Mouse (Mus musculus): ENCODE measurements around the gene Dcaf8.

The Dcaf8 gene

DNA sequence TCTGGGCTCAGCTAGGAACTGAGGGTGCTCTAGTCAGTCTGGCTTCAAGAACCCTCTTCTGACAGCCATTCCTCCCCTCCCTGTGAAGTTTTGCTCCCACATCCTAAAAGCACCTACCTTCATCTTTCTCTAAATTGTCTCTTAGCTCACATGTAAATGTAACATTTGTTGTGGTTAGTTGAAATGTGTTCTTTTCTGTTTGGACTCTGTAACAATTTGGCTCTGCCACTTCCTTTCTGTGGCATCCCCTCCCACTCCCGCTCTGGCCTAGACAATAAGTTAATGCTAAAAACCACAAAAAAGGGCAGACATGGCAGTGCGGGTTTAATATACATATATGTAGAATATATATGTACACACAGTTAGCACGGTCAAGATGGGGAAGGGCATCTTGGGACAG lies 49.3 kb downstream of the Dcaf8 start:
- no peak for DNase-seq (ENCODE audit: low spot score)

DNA sequence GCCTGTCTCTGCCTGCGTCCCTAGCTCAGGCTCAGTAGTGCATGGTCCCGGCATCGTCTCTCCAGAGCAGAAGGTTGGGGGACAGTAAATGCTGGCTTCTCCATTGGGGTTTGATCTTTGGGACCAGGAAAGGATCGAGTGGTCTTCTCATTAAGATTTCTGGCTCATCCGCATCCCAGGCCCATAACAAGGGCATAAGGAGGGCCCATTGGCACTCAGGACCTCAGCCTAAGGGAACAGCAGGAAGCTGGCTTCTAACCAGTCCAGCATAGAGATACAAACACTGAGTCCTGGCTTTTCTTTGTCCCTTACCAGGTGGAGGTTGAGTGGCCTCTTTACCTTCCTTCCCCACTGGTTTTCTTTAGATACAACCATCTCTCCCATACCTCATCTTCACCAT lies 50.0 kb downstream of the Dcaf8 start:
- no peak for DNase-seq (ENCODE audit: low spot score)

DNA sequence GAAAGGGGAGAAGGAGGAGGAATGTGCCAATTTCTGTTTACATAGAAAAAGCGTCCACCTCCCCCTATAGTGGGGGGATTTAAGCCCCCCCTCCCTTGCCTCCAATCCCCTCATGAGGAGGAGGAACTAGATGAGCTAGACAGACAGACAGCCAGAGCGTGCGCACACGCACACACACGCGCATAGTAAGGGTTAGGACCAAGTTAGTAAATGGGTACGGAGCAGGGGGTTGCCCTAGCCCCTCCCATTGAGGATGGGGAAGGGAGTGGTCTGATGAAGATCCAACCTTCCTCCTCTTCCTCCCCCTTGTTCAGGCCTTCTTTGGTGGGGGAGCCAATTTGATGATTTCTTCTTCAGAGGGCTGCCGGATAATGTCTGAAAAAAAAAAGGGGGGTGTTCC lies 50.4 kb downstream of the Dcaf8 start:
- DNase-seq (ENCODE audit: low spot score): no peak

GRCm38 (mm10) chr1:172198996-172199395 lies 51.1 kb downstream of the Dcaf8 start:
- no peak for DNase-seq (ENCODE audit: low spot score)

GRCm38 (mm10) chr1:172200161-172200560 lies 52.3 kb downstream of the Dcaf8 start:
- no peak for DNase-seq (ENCODE audit: low spot score)

- DNase-seq (ENCODE audit: low spot score): no peak
These were observed 53.1 kb downstream of the Dcaf8 start for GRCm38 (mm10) chr1:172200871-172201447.

- no peak for DNase-seq (ENCODE audit: low spot score)
These were observed 54.3 kb downstream of the Dcaf8 start for GRCm38 (mm10) chr1:172201967-172202880.

DNA sequence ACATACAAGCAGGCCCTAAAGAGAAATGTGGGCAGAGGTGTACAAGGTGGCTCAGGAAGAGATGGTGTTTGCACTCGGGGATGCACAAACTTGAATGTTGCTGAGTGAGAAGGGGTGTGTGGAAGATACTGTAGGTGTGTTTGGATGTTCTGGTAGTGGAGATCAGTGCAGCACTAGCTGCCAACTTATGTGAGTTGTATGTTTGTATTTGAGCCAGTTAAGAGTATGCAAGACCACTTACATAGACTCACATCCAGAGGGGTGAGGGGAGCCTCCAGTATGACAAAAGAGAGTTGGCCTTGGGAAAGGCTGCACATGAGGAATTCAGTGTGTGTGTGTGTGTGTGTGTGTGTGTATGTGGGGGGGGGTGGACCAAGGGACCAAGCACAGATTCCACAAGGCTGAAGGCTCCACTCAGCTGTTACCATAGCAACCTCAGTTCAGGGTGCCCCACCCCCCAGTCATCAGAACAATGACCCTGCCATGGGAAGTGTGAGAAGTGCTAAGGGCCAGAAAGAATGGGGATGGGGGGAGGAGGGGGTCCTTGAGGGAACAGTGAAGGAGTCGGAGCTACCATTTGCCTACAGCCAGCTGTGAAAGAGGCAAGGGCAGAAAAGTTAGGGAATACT lies 55.1 kb downstream of the Dcaf8 start:
- no peak for DNase-seq (ENCODE audit: low spot score)

DNA sequence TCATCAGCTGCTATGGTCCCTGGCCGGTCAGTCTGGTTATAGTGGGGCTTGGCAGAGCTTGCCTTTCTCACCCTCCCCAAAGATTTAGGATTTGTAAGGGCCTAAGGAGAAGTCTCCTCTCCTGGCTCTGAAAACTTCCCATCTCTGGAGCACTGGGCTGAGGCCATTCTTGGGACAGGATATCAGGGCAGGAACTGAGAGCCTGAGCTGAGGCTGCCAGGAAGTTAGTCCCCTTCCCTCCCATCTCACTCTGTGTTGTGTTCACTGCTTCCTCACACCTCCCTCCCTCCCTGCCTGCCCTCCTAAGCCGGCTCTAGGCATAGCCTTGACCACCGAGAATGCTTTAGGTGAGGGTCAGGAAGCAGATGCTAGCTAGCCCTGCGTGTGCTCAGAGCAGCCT lies 55.7 kb downstream of the Dcaf8 start:
- no peak for DNase-seq (ENCODE audit: low spot score)

GRCm38 (mm10) chr1:172204033-172204813 lies 56.3 kb downstream of the Dcaf8 start:
- DNase-seq (ENCODE audit: low spot score): no peak

DNA sequence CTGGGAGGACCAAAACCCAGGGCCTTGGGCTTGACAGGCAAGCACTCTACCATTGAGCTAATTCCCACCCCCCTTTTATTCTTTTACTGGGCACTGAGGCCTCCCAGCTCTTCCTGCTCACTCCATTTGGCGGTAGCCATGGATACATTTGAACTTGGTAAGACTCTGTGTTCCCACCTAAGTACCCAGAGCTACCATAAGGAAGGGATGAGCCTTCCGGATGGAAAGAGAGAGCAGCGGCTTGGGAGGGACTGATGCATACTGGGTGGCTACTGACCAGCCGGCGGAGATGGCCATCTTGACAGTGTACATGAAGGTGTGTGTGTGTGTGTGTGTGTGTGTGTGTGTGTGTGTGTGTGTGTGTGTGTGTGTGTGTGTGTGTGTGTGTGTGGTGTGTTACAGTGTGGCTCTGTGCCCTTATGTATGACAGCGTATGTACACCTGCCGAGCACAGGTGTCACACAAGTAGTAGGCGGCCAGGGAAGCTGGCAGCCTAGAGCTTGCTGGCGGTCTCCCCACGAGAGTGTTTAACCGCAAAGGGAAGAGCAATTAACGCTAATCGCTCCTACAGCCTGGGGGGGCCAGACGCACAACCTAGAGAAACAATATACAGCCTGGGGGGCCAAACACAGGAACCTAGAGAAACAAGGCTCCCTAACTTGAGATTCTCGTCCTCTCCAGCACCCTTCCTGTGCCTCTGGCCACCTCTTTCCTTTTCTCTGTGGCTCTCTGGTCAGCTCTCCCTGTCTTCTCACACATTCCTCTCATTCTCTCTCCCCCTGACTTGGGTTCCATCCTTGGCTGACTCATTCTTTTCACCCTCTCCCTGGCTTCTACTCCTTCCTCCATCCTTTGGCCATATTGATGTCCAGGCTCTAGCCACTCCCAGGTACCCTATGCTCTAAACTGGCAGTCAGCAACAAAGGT lies 57.2 kb downstream of the Dcaf8 start:
- no peak for DNase-seq (ENCODE audit: low spot score)

GRCm38 (mm10) chr1:172205741-172206087 lies 57.8 kb downstream of the Dcaf8 start:
- no peak for DNase-seq (ENCODE audit: low spot score)

DNA sequence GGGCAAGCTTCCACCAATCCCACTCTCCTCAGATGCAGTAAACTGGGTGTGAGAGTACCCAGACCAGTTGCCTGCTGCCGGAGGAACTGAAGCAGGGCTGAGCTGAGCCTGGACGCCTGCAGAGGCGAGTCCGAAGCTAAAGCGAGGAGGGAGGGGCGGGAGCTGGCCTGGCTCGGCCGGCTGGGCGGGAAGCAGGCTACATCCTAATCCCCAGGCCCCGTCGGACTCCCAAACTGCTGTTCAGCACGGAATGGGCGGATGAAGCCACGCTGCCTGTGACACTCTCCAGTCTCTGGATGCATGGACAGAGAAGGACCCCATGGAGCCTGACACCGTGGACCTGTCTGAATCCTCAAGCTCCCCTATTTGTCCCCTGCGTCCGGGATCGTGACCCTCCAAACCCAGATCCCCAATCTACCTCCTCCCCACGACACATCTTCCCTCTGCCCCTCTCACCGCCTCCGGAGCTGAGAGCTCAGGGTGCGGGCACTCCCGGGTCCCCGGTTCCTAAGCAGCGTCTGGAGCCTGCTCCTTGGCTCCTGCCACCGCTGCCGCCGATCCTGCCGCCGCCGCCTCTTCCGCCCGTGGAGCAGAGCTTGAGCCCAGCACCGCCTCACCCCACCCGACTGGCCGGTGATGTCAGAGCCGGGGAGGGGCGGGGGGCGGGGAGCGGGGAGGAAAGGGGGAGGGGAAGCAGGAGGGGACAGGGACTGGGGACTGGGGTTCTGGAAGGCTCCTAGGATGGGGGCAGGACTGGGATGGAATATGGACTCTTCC lies 58.4 kb downstream of the Dcaf8 start, which contains the start of gene Pea15a:
TSS of gene Pea15a (minus strand) at position 664 of the 777 bp plus-strand sequence.
- DNase-seq (ENCODE audit: low spot score): peak; percentile 67

DNA sequence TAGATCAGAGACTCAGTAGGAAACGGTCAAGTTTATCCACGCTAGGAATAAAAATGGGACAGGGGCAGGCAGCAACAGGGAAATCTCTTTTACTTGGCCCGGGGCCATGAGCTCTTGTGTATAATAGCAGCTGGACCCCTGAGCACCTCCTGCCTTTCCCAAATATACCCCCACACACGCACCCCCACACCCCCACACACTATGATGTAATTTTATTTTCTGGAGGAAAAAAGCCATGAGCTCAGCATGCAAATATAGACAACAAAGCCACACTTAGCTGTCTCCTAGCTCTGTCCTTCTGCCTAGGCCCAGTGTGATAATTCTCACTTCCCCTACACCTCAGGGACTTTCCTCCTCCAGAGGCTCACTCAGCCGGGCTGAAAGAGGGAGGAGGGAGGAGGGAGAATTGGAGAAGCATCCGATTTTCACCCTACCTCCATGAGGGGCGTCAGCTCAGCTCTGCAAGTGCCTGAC lies 59.3 kb downstream of the Dcaf8 start:
- no peak for DNase-seq (ENCODE audit: low spot score)

DNA sequence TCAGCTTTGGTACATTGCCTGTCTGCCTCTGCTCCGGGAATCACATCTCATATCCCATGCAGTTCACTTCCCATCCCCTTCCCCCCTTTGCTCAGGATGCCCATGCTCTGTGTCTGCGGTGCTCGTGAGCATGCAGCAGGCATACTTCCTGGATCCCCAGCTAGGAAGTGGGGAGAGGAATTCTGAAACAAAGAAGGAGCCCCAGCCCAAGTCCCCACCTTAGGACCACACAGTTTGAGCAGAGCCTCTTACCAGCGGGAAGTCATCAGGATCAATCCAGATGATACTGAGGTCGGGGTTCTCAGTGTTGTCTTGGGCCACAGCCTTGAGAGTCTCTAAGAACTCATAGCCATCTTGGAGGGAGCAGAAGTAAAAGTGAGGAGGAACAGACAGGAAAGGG lies 64.9 kb downstream of the Dcaf8 start:
- DNase-seq (ENCODE audit: low spot score): no peak

- no peak for DNase-seq (ENCODE audit: low spot score)
These were observed 65.9 kb downstream of the Dcaf8 start for GRCm38 (mm10) chr1:172213771-172214170.

- no peak for DNase-seq (ENCODE audit: low spot score)
These were observed 66.9 kb downstream of the Dcaf8 start for GRCm38 (mm10) chr1:172214748-172215147.

- DNase-seq (ENCODE audit: low spot score): peak; percentile 88
These were observed 69.3 kb downstream of the Dcaf8 start for GRCm38 (mm10) chr1:172217148-172217547.

DNA sequence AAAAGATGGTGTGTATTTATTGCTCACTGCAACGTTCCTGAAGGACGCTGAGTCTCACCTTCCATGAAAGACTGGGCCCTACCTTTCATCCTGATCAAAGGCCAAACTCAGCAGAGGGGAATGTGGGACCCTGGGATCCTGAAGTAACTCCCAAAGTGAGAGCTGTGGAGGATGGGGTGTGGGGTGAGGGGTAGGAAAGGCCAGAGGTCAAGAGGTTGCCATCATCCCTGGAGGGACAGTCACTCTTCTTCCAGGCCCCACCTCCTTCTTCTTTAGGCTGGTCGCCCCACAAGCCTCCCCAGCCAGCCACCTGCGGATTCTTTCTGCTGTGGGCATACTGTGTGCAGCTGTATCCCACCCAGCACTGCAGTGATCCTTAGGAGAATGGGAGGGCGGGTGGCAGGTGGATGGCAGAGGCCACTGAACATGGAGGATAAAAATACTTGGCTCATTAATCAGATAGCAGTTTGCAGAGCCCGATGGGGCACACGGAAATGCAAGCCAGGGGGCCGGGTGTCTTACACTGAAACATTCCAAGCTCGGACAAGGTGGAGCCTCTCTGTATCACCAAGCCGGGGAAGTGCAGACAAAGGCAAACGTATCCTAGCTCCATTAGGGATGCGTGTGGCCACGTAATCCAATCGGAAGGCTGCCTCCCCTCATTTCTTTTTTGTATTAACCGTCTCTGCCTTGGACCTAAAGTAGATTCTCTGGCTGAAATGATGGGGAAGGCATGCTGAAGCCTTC lies 70.5 kb downstream of the Dcaf8 start:
- no peak for DNase-seq (ENCODE audit: low spot score)
